Mouse (Mus musculus) MEL (cell line): Measurements from ENCODE around the gene Tmem100. TPM values are rescaled to one million over a fixed set of nuclear protein-coding genes. Genes with fewer than 3 reads are reported as not detected.

Experiments
- DNase-seq: peaks from one replicate; pipeline ENCODE4 v3.0.0; 2011; ENCODE audit warnings: low read depth, low spot score
- H3K27ac ChIP-seq: 2 replicates; pipeline ENCODE4 v1.5.1; 2012; ENCODE audit warnings: low read depth, mild to moderate bottlenecking, control low read depth, low read length, moderate library complexity; ENCODE audit not compliant: control insufficient read depth
- H3K27me3 ChIP-seq, 2 experiments: fragments of 150-350 bp in 1 of 2; sonication (generic) in 1 of 2; 2 replicates each; pipeline ENCODE4 v1.6.1; 2012; ENCODE audit warnings: low read length in 2 of 2, mild to moderate bottlenecking in 2 of 2, improper control_type of control experiment in 1 of 2, moderate library complexity in 1 of 2; ENCODE audit not compliant: insufficient read depth in 2 of 2, control insufficient read depth in 1 of 2
- H3K36me3 ChIP-seq, 2 experiments: 2 replicates each; pipeline ENCODE4 v1.6.1; 2012 to 2014; ENCODE audit warnings: low read length in 2 of 2, improper control_type of control experiment in 1 of 2, inconsistent platforms in 1 of 2, mild to moderate bottlenecking in 1 of 2; ENCODE audit not compliant: insufficient read depth in 2 of 2, control insufficient read depth in 1 of 2
- H3K4me1 ChIP-seq, 2 experiments: fragments of 150-350 bp in 1 of 2; sonication (generic) in 1 of 2; 2 replicates each; pipeline ENCODE4 v1.6.1; 2012; ENCODE audit warnings: low read length in 2 of 2, improper control_type of control experiment in 1 of 2, mild to moderate bottlenecking in 1 of 2; ENCODE audit not compliant: insufficient read depth in 2 of 2, control insufficient read depth in 1 of 2
- H3K4me3 ChIP-seq, 2 experiments: fragments of 150-350 bp in 1 of 2; sonication (generic) in 1 of 2; 2 replicates each; pipeline ENCODE4 v1.5.1; 2012; ENCODE audit warnings: low read depth in 2 of 2, low read length in 2 of 2, mild to moderate bottlenecking in 2 of 2, moderate library complexity in 2 of 2, control low read depth in 1 of 2, improper control_type of control experiment in 1 of 2; ENCODE audit not compliant: control insufficient read depth in 1 of 2, insufficient read depth in 1 of 2
- H3K79me2 ChIP-seq: 2 replicates; pipeline ENCODE4 v1.6.1; 2012; ENCODE audit warnings: mild to moderate bottlenecking, low read length, moderate library complexity; ENCODE audit not compliant: control insufficient read depth, poor library complexity, insufficient read depth
- H3K9ac ChIP-seq: 2 replicates; pipeline ENCODE4 v1.6.1; 2012; ENCODE audit warnings: low read depth, mild to moderate bottlenecking, control low read depth, low read length, moderate library complexity; ENCODE audit not compliant: control insufficient read depth, poor library complexity, severe bottlenecking
- H3K9me3 ChIP-seq: fragments of 150-350 bp; sonication (generic); replicated peaks from 2 replicates; pipeline ENCODE4 v1.6.1; 2012; ENCODE audit warnings: mild to moderate bottlenecking, low read length, improper control_type of control experiment, moderate library complexity; ENCODE audit not compliant: insufficient read depth
- BHLHE40 ChIP-seq: IDR thresholded peaks from 2 replicates; pipeline ENCODE4 v1.6.1; 2012; ENCODE audit warnings: low read depth, mild to moderate bottlenecking, inconsistent platforms, low read length, improper control_type of control experiment, borderline replicate concordance
- CHD2 ChIP-seq: IDR thresholded peaks from 2 replicates; pipeline ENCODE4 v1.6.1; 2011; ENCODE audit warnings: low read length, improper control_type of control experiment
- CTCF ChIP-seq, 3 experiments: IDR thresholded peaks in 2 of 3; conservative IDR thresholded peaks in 1 of 3; 2 replicates each; pipeline ENCODE4 v1.5.1; 2011 to 2012; ENCODE audit warnings: low read length in 3 of 3, low read depth in 2 of 3, mild to moderate bottlenecking in 2 of 3, improper control_type of control experiment in 1 of 3, inconsistent platforms in 1 of 3, mixed read lengths in 1 of 3, moderate library complexity in 1 of 3; ENCODE audit not compliant: control insufficient read depth in 1 of 3, insufficient read depth in 1 of 3, poor library complexity in 1 of 3, severe bottlenecking in 1 of 3
- E2F4 ChIP-seq: IDR thresholded peaks from 2 replicates; pipeline ENCODE4 v1.6.1; 2011; ENCODE audit warnings: low read depth, low read length, improper control_type of control experiment, borderline replicate concordance
- EP300 ChIP-seq, 2 experiments: IDR thresholded peaks; 2 replicates each; pipeline ENCODE4 v1.6.1; 2011; ENCODE audit warnings: improper control_type of control experiment in 2 of 2, low read length in 2 of 2, low read depth in 1 of 2, mild to moderate bottlenecking in 1 of 2
- JUND ChIP-seq: IDR thresholded peaks from 2 replicates; pipeline ENCODE4 v1.6.1; 2011; ENCODE audit warnings: low read depth, mild to moderate bottlenecking, improper control_type of control experiment, low read length
- KAT2A ChIP-seq: conservative IDR thresholded peaks from 2 replicates; pipeline ENCODE4 v1.6.1; 2012; ENCODE audit warnings: low read depth, low read length, improper control_type of control experiment, inconsistent platforms
- MAFK ChIP-seq: IDR thresholded peaks from 2 replicates; pipeline ENCODE4 v1.6.1; 2011; ENCODE audit warnings: low read depth, mild to moderate bottlenecking, low read length, improper control_type of control experiment, borderline replicate concordance
- MAZ ChIP-seq: IDR thresholded peaks from 2 replicates; pipeline ENCODE4 v1.6.1; 2012; ENCODE audit warnings: low read depth, mild to moderate bottlenecking, inconsistent platforms, low read length, improper control_type of control experiment
- MEF2A ChIP-seq: IDR thresholded peaks from 2 replicates; pipeline ENCODE4 v1.6.1; 2014; ENCODE audit warnings: low read depth, mild to moderate bottlenecking, inconsistent platforms, low read length, improper control_type of control experiment; ENCODE audit not compliant: poor library complexity, insufficient replicate concordance, severe bottlenecking; ENCODE audit errors: extremely low read depth
- MYB ChIP-seq: IDR thresholded peaks from 2 replicates; pipeline ENCODE4 v1.6.1; 2011; ENCODE audit warnings: mild to moderate bottlenecking, low read depth, low read length, improper control_type of control experiment
- NELFE ChIP-seq: IDR thresholded peaks from 2 replicates; pipeline ENCODE4 v1.6.1; 2011; ENCODE audit warnings: low read depth, low read length, improper control_type of control experiment
- RCOR1 ChIP-seq: IDR thresholded peaks from 2 replicates; pipeline ENCODE4 v1.6.1; 2012; ENCODE audit warnings: low read depth, mild to moderate bottlenecking, inconsistent platforms, low read length, improper control_type of control experiment
- SMC3 ChIP-seq: IDR thresholded peaks from 2 replicates; pipeline ENCODE4 v1.6.1; 2011; ENCODE audit warnings: low read depth, low read length, improper control_type of control experiment
- TAL1 ChIP-seq: IDR thresholded peaks from 2 replicates; pipeline ENCODE4 v1.6.1; 2012; ENCODE audit warnings: mild to moderate bottlenecking, inconsistent platforms, low read length, moderate library complexity, mixed read lengths
- USF1 ChIP-seq: IDR thresholded peaks from 2 replicates; pipeline ENCODE4 v1.6.1; 2014; ENCODE audit warnings: low read depth, mild to moderate bottlenecking, inconsistent platforms, low read length, improper control_type of control experiment, moderate library complexity
- USF2 ChIP-seq, 2 experiments: IDR thresholded peaks; 2 replicates each; pipeline ENCODE4 v1.6.1; 2011 to 2012; ENCODE audit warnings: improper control_type of control experiment in 2 of 2, low read length in 2 of 2, borderline replicate concordance in 1 of 2, inconsistent platforms in 1 of 2, low read depth in 1 of 2, mild to moderate bottlenecking in 1 of 2; ENCODE audit not compliant: insufficient read depth in 1 of 2
- ZNF384 ChIP-seq: IDR thresholded peaks from 2 replicates; pipeline ENCODE4 v1.6.1; 2012; ENCODE audit warnings: low read depth, mild to moderate bottlenecking, inconsistent platforms, low read length, improper control_type of control experiment
- polyA plus RNA-seq, 2 experiments: library from polyadenylated mRNA; stranded (reverse) in 1 of 2; unstranded in 1 of 2; fragments of >175 nt in 1 of 2; fragments of >200 nt in 1 of 2; gene quantifications; 2 replicates each; pipeline versions ENCODE4 v1.2.1 to v1.2.4; 2012; ENCODE audit warnings: low replicate concordance in 2 of 2, low read depth in 1 of 2; ENCODE audit not compliant: insufficient read length in 2 of 2, insufficient read depth in 1 of 2, missing spikeins in 1 of 2
- total RNA-seq: library from RNA; depleted of rRNA; stranded (reverse); fragments of 300-350 nt; gene quantifications from 2 replicates; pipeline ENCODE4 v1.2.3, GENCODE M21; 2012

Tmem100 gene
- total and polyA plus RNA-seq, 3 experiments, result not detected

GRCm38 (mm10) chr11:90032807-90033206 is 2.7 kb downstream of the Tmem100 start:
- no peaks in the 10 kb centered on the region for H3K9me3 ChIP-seq
- H3K9ac ChIP-seq, result no peak overlapping the region
- no peak for DNase-seq
- H3K4me1 ChIP-seq, result peaks cover 0 to 7% of the 10 kb centered on the region in 2 experiments; a peak in 2 of 4 replicates
- no peak overlapping the region for H3K4me3 ChIP-seq
- H3K27ac ChIP-seq, result no peak overlapping the region
- no peaks in the 10 kb centered on the region; a peak in 1 of 4 replicates for H3K36me3 ChIP-seq
- TF ChIP-seq E2F4 (no peak), CTCF (IDR thresholded peaks at IDR 0.05 in 2 of 3, conservative IDR thresholded peaks at IDR 0.05 in 1 of 3; ENCODE audit: control insufficient read depth in 1 of 3, insufficient read depth in 1 of 3, low read depth in 2 of 3, low read length in 3 of 3, poor library complexity in 1 of 3, severe bottlenecking in 1 of 3) (no peak), TAL1 (no peak)
- H3K27me3 ChIP-seq, result peaks cover 0 to 11% of the 10 kb centered on the region in 2 experiments; a peak in 3 of 4 replicates
- H3K79me2 ChIP-seq, result no peaks in the 10 kb centered on the region

- no peaks in the 10 kb centered on the region; a peak in 1 of 4 replicates for H3K36me3 ChIP-seq
- peaks cover 0 to 7% of the 10 kb centered on the region in 2 experiments; a peak in 2 of 4 replicates for H3K4me1 ChIP-seq
- H3K9ac ChIP-seq, result no peak overlapping the region
- no peaks in the 10 kb centered on the region for H3K79me2 ChIP-seq
- no peak overlapping the region for H3K4me3 ChIP-seq
- H3K27ac ChIP-seq, result no peak overlapping the region
- DNase-seq, result no peak
- peaks cover 0 to 9% of the 10 kb centered on the region in 2 experiments; a peak in 2 of 4 replicates for H3K27me3 ChIP-seq
- TF ChIP-seq USF2 (IDR thresholded peaks at IDR 0.05; ENCODE audit: borderline replicate concordance in 1 of 2, insufficient read depth in 1 of 2, low read depth in 1 of 2, low read length in 2 of 2), result no peak
- TF ChIP-seq MEF2A, result no peak
- no peak for TF ChIP-seq MYB
- no peak for TF ChIP-seq NELFE
- no peak for TF ChIP-seq MAZ
- no peak for TF ChIP-seq CHD2
- TF ChIP-seq BHLHE40, result no peak
- TF ChIP-seq JUND, result no peak
- no peak for TF ChIP-seq TAL1
- H3K9me3 ChIP-seq, result no peaks in the 10 kb centered on the region
These were observed 3.3 kb downstream of the Tmem100 start for GRCm38 (mm10) chr11:90033442-90033841.

- no peaks in the 10 kb centered on the region; a peak in 1 of 4 replicates for H3K36me3 ChIP-seq
- no peak overlapping the region for H3K27ac ChIP-seq
- no peak for TF ChIP-seq ZNF384
- no peak for TF ChIP-seq SMC3
- no peak for TF ChIP-seq KAT2A
- no peak for TF ChIP-seq EP300 (IDR thresholded peaks at IDR 0.05; ENCODE audit: low read depth in 1 of 2, low read length in 2 of 2)
- no peak for TF ChIP-seq USF1
- TF ChIP-seq MAZ, result no peak
- no peak for TF ChIP-seq RCOR1
- TF ChIP-seq MAFK, result no peak
- TF ChIP-seq CTCF (IDR thresholded peaks at IDR 0.05 in 2 of 3, conservative IDR thresholded peaks at IDR 0.05 in 1 of 3; ENCODE audit: control insufficient read depth in 1 of 3, insufficient read depth in 1 of 3, low read depth in 2 of 3, low read length in 3 of 3, poor library complexity in 1 of 3, severe bottlenecking in 1 of 3), result no peak
- DNase-seq, result no peak
- peaks cover 0 to 9% of the 10 kb centered on the region in 2 experiments; a peak in 2 of 4 replicates for H3K27me3 ChIP-seq
- peaks cover 0 to 2% of the 10 kb centered on the region in 2 experiments; a peak in 2 of 4 replicates for H3K4me1 ChIP-seq
- no peaks in the 10 kb centered on the region for H3K79me2 ChIP-seq
- H3K9me3 ChIP-seq, result no peaks in the 10 kb centered on the region
- no peak overlapping the region for H3K9ac ChIP-seq
- no peak overlapping the region for H3K4me3 ChIP-seq
These were observed 4.5 kb downstream of the Tmem100 start for GRCm38 (mm10) chr11:90034646-90035045.
